Mouse (Mus musculus): ENCODE data around the gene Asic2. TPM values are rescaled to one million over a fixed set of nuclear protein-coding genes. Genes with fewer than 3 reads are reported as not detected.

Gene Asic2
- polyA plus RNA-seq, 1 experiment: 39.7 TPM

- 63% methylated on average over 3 of the region's 3 CpGs for WGBS
- no peak for DNase-seq
These were observed 203.5 kb downstream of the Asic2 start for GRCm38 (mm10) chr11:81764778-81765177.

GRCm38 (mm10) chr11:81757221-81757620 lies 211.0 kb downstream of the Asic2 start:
- WGBS: 24% methylated on average over 4 of the region's 4 CpGs
- Histone ChIP-seq H3K27me3 (ENCODE audit: control insufficient read depth, insufficient read depth, low read length) (no peaks in the 10 kb centered on the region), H3K4me3 (replicated peaks; ENCODE audit: insufficient read depth, low read depth, low read length) (no peak overlapping the region), H3K4me1 (ENCODE audit: control insufficient read depth, insufficient read depth, low read length) (no peaks in the 10 kb centered on the region), H3K27ac (ENCODE audit: insufficient read depth, low read length) (no peak overlapping the region)
- TF ChIP-seq POLR2A (IDR thresholded peaks at IDR 0.05; ENCODE audit: borderline replicate concordance, insufficient read depth, low read length): no peak
- TF ChIP-seq CTCF (IDR thresholded peaks at IDR 0.05; ENCODE audit: borderline replicate concordance, insufficient read depth, low read depth, low read length): no peak
- peak in 1 of 2 experiments; percentile 55 for DNase-seq

More at GRCm38 (mm10) chr11:81764778-81765177, 203.5 kb downstream of the Asic2 start:
- no peaks in the 10 kb centered on the region for H3K27me3 ChIP-seq (ENCODE audit: control insufficient read depth, insufficient read depth, low read length)
- H3K4me1 ChIP-seq (ENCODE audit: control insufficient read depth, insufficient read depth, low read length): peaks cover 14% of the 10 kb centered on the region
- H3K27ac ChIP-seq (ENCODE audit: insufficient read depth, low read length): no peak overlapping the region
- no peak overlapping the region for H3K4me3 ChIP-seq (replicated peaks; ENCODE audit: insufficient read depth, low read depth, low read length)
- TF ChIP-seq POLR2A (IDR thresholded peaks at IDR 0.05; ENCODE audit: borderline replicate concordance, insufficient read depth, low read length) (no peak), CTCF (IDR thresholded peaks at IDR 0.05; ENCODE audit: borderline replicate concordance, insufficient read depth, low read depth, low read length) (no peak)

- H3K27ac ChIP-seq (ENCODE audit: insufficient read depth, low read length): no peak overlapping the region
- H3K27me3 ChIP-seq (ENCODE audit: control insufficient read depth, insufficient read depth, low read length): no peaks in the 10 kb centered on the region
- WGBS: 79% methylated on average over 5 of the region's 5 CpGs
- DNase-seq: no peak
- H3K4me1 ChIP-seq (ENCODE audit: control insufficient read depth, insufficient read depth, low read length): no peaks in the 10 kb centered on the region; the same call in none of the 2 replicates
- H3K4me3 ChIP-seq (replicated peaks; ENCODE audit: insufficient read depth, low read depth, low read length): no peak overlapping the region
- no peak for TF ChIP-seq CTCF (IDR thresholded peaks at IDR 0.05; ENCODE audit: borderline replicate concordance, insufficient read depth, low read depth, low read length)
- no peak for TF ChIP-seq POLR2A (IDR thresholded peaks at IDR 0.05; ENCODE audit: borderline replicate concordance, insufficient read depth, low read length)
These were observed 217.4 kb downstream of the Asic2 start for GRCm38 (mm10) chr11:81750876-81751275.

GRCm38 (mm10) chr11:81750016-81750415 lies 218.2 kb downstream of the Asic2 start:
- Histone ChIP-seq H3K27ac (ENCODE audit: insufficient read depth, low read length) (no peak overlapping the region), H3K27me3 (ENCODE audit: control insufficient read depth, insufficient read depth, low read length) (no peaks in the 10 kb centered on the region), H3K4me1 (ENCODE audit: control insufficient read depth, insufficient read depth, low read length) (no peaks in the 10 kb centered on the region; the same call in none of the 2 replicates), H3K4me3 (replicated peaks; ENCODE audit: insufficient read depth, low read depth, low read length) (no peak overlapping the region)
- 16% methylated on average over 1 of the region's 1 CpGs for WGBS
- DNase-seq: peak in 1 of 2 experiments; percentile 3
- TF ChIP-seq POLR2A (IDR thresholded peaks at IDR 0.05; ENCODE audit: borderline replicate concordance, insufficient read depth, low read length): no peak
- TF ChIP-seq CTCF (IDR thresholded peaks at IDR 0.05; ENCODE audit: borderline replicate concordance, insufficient read depth, low read depth, low read length): no peak

- WGBS: 54% methylated on average over 3 of the region's 3 CpGs
- no peak overlapping the region for H3K4me3 ChIP-seq (replicated peaks; ENCODE audit: insufficient read depth, low read depth, low read length)
- no peaks in the 10 kb centered on the region for H3K4me1 ChIP-seq (ENCODE audit: control insufficient read depth, insufficient read depth, low read length)
- H3K27me3 ChIP-seq (ENCODE audit: control insufficient read depth, insufficient read depth, low read length): no peaks in the 10 kb centered on the region
- no peak for TF ChIP-seq CTCF (IDR thresholded peaks at IDR 0.05; ENCODE audit: borderline replicate concordance, insufficient read depth, low read depth, low read length)
- no peak for TF ChIP-seq POLR2A (IDR thresholded peaks at IDR 0.05; ENCODE audit: borderline replicate concordance, insufficient read depth, low read length)
- no peak overlapping the region for H3K27ac ChIP-seq (ENCODE audit: insufficient read depth, low read length)
- DNase-seq: no peak
These were observed 229.3 kb downstream of the Asic2 start for GRCm38 (mm10) chr11:81738995-81739394.

GRCm38 (mm10) chr11:81737777-81738176 lies 230.5 kb downstream of the Asic2 start:
- Histone ChIP-seq H3K27me3 (ENCODE audit: control insufficient read depth, insufficient read depth, low read length) (no peaks in the 10 kb centered on the region), H3K4me3 (replicated peaks; ENCODE audit: insufficient read depth, low read depth, low read length) (no peak overlapping the region), H3K27ac (ENCODE audit: insufficient read depth, low read length) (no peak overlapping the region), H3K4me1 (ENCODE audit: control insufficient read depth, insufficient read depth, low read length) (no peaks in the 10 kb centered on the region)
- no peak for DNase-seq
- WGBS: 78% methylated on average over 3 of the region's 3 CpGs
- TF ChIP-seq CTCF (IDR thresholded peaks at IDR 0.05; ENCODE audit: borderline replicate concordance, insufficient read depth, low read depth, low read length) (no peak), POLR2A (IDR thresholded peaks at IDR 0.05; ENCODE audit: borderline replicate concordance, insufficient read depth, low read length) (no peak)

GRCm38 (mm10) chr11:81722071-81722470 lies 246.2 kb downstream of the Asic2 start:
- Histone ChIP-seq H3K4me3 (replicated peaks; ENCODE audit: insufficient read depth, low read depth, low read length) (no peak overlapping the region), H3K4me1 (ENCODE audit: control insufficient read depth, insufficient read depth, low read length) (no peaks in the 10 kb centered on the region), H3K27ac (ENCODE audit: insufficient read depth, low read length) (no peak overlapping the region), H3K27me3 (ENCODE audit: control insufficient read depth, insufficient read depth, low read length) (no peaks in the 10 kb centered on the region)
- WGBS: 88% methylated on average over 2 of the region's 2 CpGs
- TF ChIP-seq POLR2A (IDR thresholded peaks at IDR 0.05; ENCODE audit: borderline replicate concordance, insufficient read depth, low read length): no peak
- no peak for DNase-seq

GRCm38 (mm10) chr11:81714801-81715200 lies 253.5 kb downstream of the Asic2 start:
- TF ChIP-seq POLR2A (IDR thresholded peaks at IDR 0.05; ENCODE audit: borderline replicate concordance, insufficient read depth, low read length): no peak
- TF ChIP-seq CTCF (IDR thresholded peaks at IDR 0.05; ENCODE audit: borderline replicate concordance, insufficient read depth, low read depth, low read length): no peak
- Histone ChIP-seq H3K27ac (ENCODE audit: insufficient read depth, low read length) (no peak overlapping the region), H3K4me1 (ENCODE audit: control insufficient read depth, insufficient read depth, low read length) (no peaks in the 10 kb centered on the region), H3K4me3 (replicated peaks; ENCODE audit: insufficient read depth, low read depth, low read length) (no peak overlapping the region), H3K27me3 (ENCODE audit: control insufficient read depth, insufficient read depth, low read length) (no peaks in the 10 kb centered on the region)
- DNase-seq: no peak
- WGBS: 49% methylated on average over 4 of the region's 4 CpGs
